ENCODE assay signal across 11 mouse cellular contexts in genomic region chr9:107734567-107734971, GRCm38 (mm10). TPM values are rescaled to one million over a fixed set of nuclear protein-coding genes. Genes with fewer than 3 reads are reported as not detected.
DNase-seq lines count a peak whose midpoint lies in the region; ATAC-seq lines count a peak whose summit lies in the region.
"Had no signal": no experiment of that assay in that cellular context is flagged by ENCODE, and none has a peak within 500 bp of the region (broad histone marks: within the 10 kb centered on the region; RNA-seq: fewer than 3 reads in every experiment).

No protein-coding gene starts in this region.

- peaks cover 26% of the 10 kb centered on the region for H3K4me1 ChIP-seq in lung, embryonic 16.5 days (replicated peaks; ENCODE audit: control insufficient read depth, insufficient read depth, low read length)
- peaks cover 55% of the 10 kb centered on the region for H3K4me1 ChIP-seq in forebrain, embryonic 13.5 days
- peaks cover 46% of the 10 kb centered on the region for H3K4me1 ChIP-seq in limb, embryonic 11.5 days (ENCODE audit: control insufficient read depth, insufficient read depth, low read length)
- H3K4me1 ChIP-seq in stomach, embryonic 15.5 days: peaks cover 35% of the 10 kb centered on the region

- no peak for DNase-seq in lung, adult 18-20 months
- peak; percentile 21 for DNase-seq in limb, embryonic 11.5 days (ENCODE audit: low spot score)
- DNase-seq in thymus, postnatal 36 days: no peak
- no peak for DNase-seq in layer of hippocampus, adult 9-11 months
- DNase-seq: gastrocnemius, postnatal 10 days; heart, postnatal 14 days; lung, postnatal 14 days had no signal

- H3K27me3 ChIP-seq in lung, embryonic 16.5 days (ENCODE audit: control insufficient read depth, insufficient read depth, low read depth, low read length): no peaks in the 10 kb centered on the region; the same call in 1 of the 2 replicates
- no peaks in the 10 kb centered on the region for H3K27me3 ChIP-seq in forebrain, embryonic 13.5 days
- H3K27me3 ChIP-seq in limb, embryonic 11.5 days (ENCODE audit: control insufficient read depth, insufficient read depth, low read length): no peaks in the 10 kb centered on the region
- no peaks in the 10 kb centered on the region for H3K27me3 ChIP-seq in stomach, embryonic 15.5 days (replicated peaks)

- peaks cover 5% of the 10 kb centered on the region for H3K36me3 ChIP-seq in lung, embryonic 16.5 days (ENCODE audit: control insufficient read depth, insufficient read depth, low read length)
- H3K36me3 ChIP-seq in forebrain, embryonic 13.5 days (ENCODE audit: poor library complexity, severe bottlenecking): peaks cover 15% of the 10 kb centered on the region
- H3K36me3 ChIP-seq in limb, embryonic 11.5 days (ENCODE audit: control insufficient read depth, insufficient read depth, low read length): peaks cover 5% of the 10 kb centered on the region; the same call in 1 of the 2 replicates
- H3K36me3 ChIP-seq in stomach, embryonic 15.5 days: peaks cover 5% of the 10 kb centered on the region

- H3K9ac ChIP-seq in lung, embryonic 16.5 days (ENCODE audit: low read length): peak overlapping the region; percentile 26; the same call in 1 of the 2 replicates
- peak overlapping the region; percentile 43; the same call in 1 of the 2 replicates for H3K9ac ChIP-seq in forebrain, embryonic 13.5 days
- peak overlapping the region; percentile 43; the same call in 1 of the 2 replicates for H3K9ac ChIP-seq in limb, embryonic 11.5 days (ENCODE audit: low read length)
- H3K9ac ChIP-seq in stomach, embryonic 15.5 days: no peak overlapping the region

- H3K4me3 ChIP-seq in lung, embryonic 16.5 days (ENCODE audit: low read length): no peak overlapping the region
- H3K4me3 ChIP-seq in forebrain, embryonic 13.5 days: no peak overlapping the region
- H3K4me3 ChIP-seq in limb, embryonic 11.5 days (ENCODE audit: low read depth, low read length): no peak overlapping the region
- no peak overlapping the region for H3K4me3 ChIP-seq in stomach, embryonic 15.5 days (replicated peaks)

- WGBS in lung, embryonic 16.5 days: 34% methylated on average over 7 of the region's 7 CpGs
- WGBS in forebrain, embryonic 13.5 days: 15% methylated on average over 7 of the region's 7 CpGs
- WGBS in limb, embryonic 11.5 days: 38% methylated on average over 7 of the region's 7 CpGs
- 21% methylated on average over 7 of the region's 7 CpGs for WGBS in stomach, embryonic 15.5 days

- H3K4me2 ChIP-seq in lung, embryonic 16.5 days (ENCODE audit: low read depth, low read length): no peak overlapping the region
- peak overlapping the region; percentile 49; the same call in 1 of the 2 replicates for H3K4me2 ChIP-seq in forebrain, embryonic 13.5 days
- H3K4me2 ChIP-seq in limb, embryonic 11.5 days (ENCODE audit: low read depth, severe bottlenecking): no peak overlapping the region
- no peak overlapping the region for H3K4me2 ChIP-seq in stomach, embryonic 15.5 days

- ATAC-seq in lung, embryonic 16.5 days (ENCODE audit: low read depth): no peak
- ATAC-seq in forebrain, embryonic 13.5 days: no peak; the same call in 1 of the 2 replicates
- no peak for ATAC-seq in limb, embryonic 11.5 days (ENCODE audit: insufficient number of reproducible peaks, low FRiP score, low TSS enrichment, low read depth)
- no peak for ATAC-seq in stomach, embryonic 15.5 days (ENCODE audit: insufficient read depth, low FRiP score, low read depth)

- H3K27ac ChIP-seq in lung, embryonic 16.5 days (ENCODE audit: low read length): no peak overlapping the region
- peak overlapping the region; percentile 52 for H3K27ac ChIP-seq in forebrain, embryonic 13.5 days
- H3K27ac ChIP-seq in limb, embryonic 11.5 days (replicated peaks; ENCODE audit: low read depth, low read length): peak overlapping the region; percentile 76
- H3K27ac ChIP-seq in stomach, embryonic 15.5 days: peak overlapping the region; percentile 37; the same call in 1 of the 2 replicates

- no peaks in the 10 kb centered on the region for H3K9me3 ChIP-seq in lung, embryonic 16.5 days (ENCODE audit: control insufficient read depth, low read length)
- no peaks in the 10 kb centered on the region for H3K9me3 ChIP-seq in forebrain, embryonic 13.5 days (replicated peaks)
- no peaks in the 10 kb centered on the region for H3K9me3 ChIP-seq in limb, embryonic 11.5 days (ENCODE audit: control insufficient read depth, low read length)
- no peaks in the 10 kb centered on the region for H3K9me3 ChIP-seq in stomach, embryonic 15.5 days
- H3K9me3 ChIP-seq: G1E had no signal

RNA-seq across cellular contexts. Expression of gene Sema3f, which starts 24.3 kb away (rescaled TPM):
- 10.4 and 11.8 TPM in 2 replicates for polyA plus RNA-seq in lung, embryonic 16.5 days (2015; fragmentation: Nextera tagmentation; extraction: Ambion mirVana)
- 6.8 and 7.7 TPM in 2 replicates for polyA plus RNA-seq in forebrain, embryonic 13.5 days (2015; fragmentation: Nextera tagmentation; extraction: Ambion mirVana)
- polyA plus RNA-seq in limb, embryonic 11.5 days (2014; fragmentation: Nextera tagmentation; extraction: Ambion mirVana): 27.4 and 32.5 TPM in 2 replicates
- polyA plus RNA-seq in stomach, embryonic 15.5 days (2015; fragmentation: Nextera tagmentation; extraction: Ambion mirVana): 19.7 and 21.3 TPM in 2 replicates

RNA-seq across cellular contexts. Expression of gene Rbm5, which starts 36.2 kb away (rescaled TPM):
- 212 and 220 TPM in 2 replicates for polyA plus RNA-seq in lung, embryonic 16.5 days (2015; fragmentation: Nextera tagmentation; extraction: Ambion mirVana)
- polyA plus RNA-seq in forebrain, embryonic 13.5 days (2015; fragmentation: Nextera tagmentation; extraction: Ambion mirVana): 256 and 261 TPM in 2 replicates
- polyA plus RNA-seq in limb, embryonic 11.5 days (2014; fragmentation: Nextera tagmentation; extraction: Ambion mirVana): 179 and 195 TPM in 2 replicates
- polyA plus RNA-seq in stomach, embryonic 15.5 days (2015; fragmentation: Nextera tagmentation; extraction: Ambion mirVana): 182 and 185 TPM in 2 replicates

RNA-seq across cellular contexts. Expression of gene Gnat1, which starts 55.1 kb away (rescaled TPM):
- 0.65 and 1.2 TPM in 2 replicates for polyA plus RNA-seq in lung, embryonic 16.5 days (2015; fragmentation: Nextera tagmentation; extraction: Ambion mirVana)
- 1.3 and 1.8 TPM in 2 replicates for polyA plus RNA-seq in forebrain, embryonic 13.5 days (2015; fragmentation: Nextera tagmentation; extraction: Ambion mirVana)
- 1.7 and 1.8 TPM in 2 replicates for polyA plus RNA-seq in limb, embryonic 11.5 days (2014; fragmentation: Nextera tagmentation; extraction: Ambion mirVana)
- polyA plus RNA-seq in stomach, embryonic 15.5 days (2015; fragmentation: Nextera tagmentation; extraction: Ambion mirVana): 1.1 and 1.9 TPM in 2 replicates
- polyA plus RNA-seq: G1E had no signal
